8 mouse cellular contexts compared by ENCODE assay signal in the genomic region with DNA sequence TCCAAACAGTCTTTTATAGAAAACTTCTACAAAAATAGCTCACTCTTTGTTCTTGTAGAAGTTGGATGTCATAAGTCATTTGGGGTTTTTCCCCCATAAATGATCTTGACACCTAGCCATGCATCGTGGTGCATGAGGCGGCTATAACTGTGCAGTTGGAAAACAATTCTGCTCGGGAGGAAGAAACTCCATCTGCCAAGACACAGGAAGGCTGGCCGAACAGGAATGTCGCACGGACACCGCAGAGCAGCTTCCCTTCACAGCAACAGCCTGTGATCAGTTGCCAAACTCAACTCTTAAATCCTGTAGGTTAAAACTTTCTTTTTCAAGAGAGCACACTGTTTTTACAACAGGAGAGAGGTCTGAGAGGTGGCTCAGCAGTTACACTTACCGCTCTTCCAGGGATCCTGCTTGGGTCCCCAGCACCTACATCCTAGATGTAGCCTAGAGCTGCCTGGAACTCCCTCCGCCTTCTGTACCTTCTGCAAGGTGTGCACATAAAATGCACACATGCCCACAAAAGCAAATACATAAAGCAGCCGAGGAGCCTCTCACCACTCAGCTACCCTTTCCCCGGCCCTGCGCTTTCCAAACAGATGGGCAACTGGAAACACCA. TPM values are rescaled to one million over a fixed set of nuclear protein-coding genes. Genes with fewer than 3 reads are reported as not detected.
DNase-seq lines count a peak whose midpoint lies in the region; ATAC-seq and TF ChIP-seq lines count a peak whose summit lies in the region.

No protein-coding gene starts in this region.

- no peak overlapping the region for H3K4me3 ChIP-seq in hindbrain, embryonic 13.5 days
- H3K4me3 ChIP-seq in layer of hippocampus, adult 2 months = no peak overlapping the region

- H3K9ac ChIP-seq in hindbrain, embryonic 13.5 days = no peak overlapping the region

- intact Hi-C loops in heart, postnatal 25 days (cut with DNase I) = no loop called here

- H3K9me3 ChIP-seq in hindbrain, embryonic 13.5 days = no peaks in the 10 kb centered on the region

- H3K4me1 ChIP-seq in hindbrain, embryonic 13.5 days (replicated peaks) = peaks cover 7% of the 10 kb centered on the region; the same call in 1 of the 2 replicates

- DNase-seq in heart, adult 11 months = peak; percentile 89
- no peak for DNase-seq in heart, postnatal 25 days (ENCODE audit: low spot score)
- DNase-seq in cerebellum, adult 8-10 months = peak; percentile 64
- DNase-seq in lung, postnatal 14 days = peak; percentile 20
- DNase-seq in layer of hippocampus, adult 2 months (ENCODE audit: low spot score in 2 of 2) = no peak
- DNase-seq in layer of hippocampus, adult 18-20 months (ENCODE audit: low spot score in 2 of 2) = no peak

- no peak for TF ChIP-seq CTCF in layer of hippocampus, adult 2 months (conservative IDR thresholded peaks at IDR 0.05)

- H3K36me3 ChIP-seq in hindbrain, embryonic 13.5 days = no peaks in the 10 kb centered on the region

- 0 out of 2 replicates have a peak, but pooled peaks have one; percentile 6 for ATAC-seq in hindbrain, embryonic 13.5 days (ENCODE audit: low FRiP score)
- ATAC-seq in monocyte, adult 5-6 weeks (replicated peaks; ENCODE audit: insufficient number of reproducible peaks, low FRiP score, low TSS enrichment, poor library complexity, severe bottlenecking) = no peak

- H3K4me2 ChIP-seq in hindbrain, embryonic 13.5 days = no peak overlapping the region

- WGBS in hindbrain, embryonic 13.5 days = 72% methylated on average over 12 of the region's 12 CpGs

- H3K27ac ChIP-seq in hindbrain, embryonic 13.5 days = 0 out of 2 replicates have a peak overlapping the region, but pooled peaks have one; percentile 42
- no peak overlapping the region for H3K27ac ChIP-seq in layer of hippocampus, adult 2 months

- no peaks in the 10 kb centered on the region for H3K27me3 ChIP-seq in hindbrain, embryonic 13.5 days

RNA-seq across cellular contexts. Expression of a gene that starts 29.4 kb away (rescaled TPM):
- 10 to 100 TPM; 20.0 to 20.8 TPM for total RNA-seq in heart, postnatal 25 days (2021)
- 3.0 and 3.4 TPM in 2 replicates for polyA plus RNA-seq in hindbrain, embryonic 13.5 days (2015; fragmentation: Nextera tagmentation; extraction: Ambion mirVana)
- total RNA-seq in monocyte, adult 5-6 weeks (2017) = 5.4 to 7.1 TPM (median 6.8 TPM) in 3 replicates
- 1 to 10 TPM; 4.8 to 5.3 TPM for total RNA-seq in layer of hippocampus, adult 2 months (2021)
- 1 to 10 TPM; 3.7 to 4.6 TPM for total RNA-seq in layer of hippocampus, adult 18-20 months (2021)

Comparison
In these comparisons a context has a peak if more than half of its experiments do, and no peak if none do; other contexts are left out.
1. DNase-seq: peak in heart, adult 11 months (single experiment), cerebellum, adult 8-10 months (single experiment) and lung, postnatal 14 days (single experiment); none in heart, postnatal 25 days (single experiment), layer of hippocampus, adult 2 months (0 of 2) and layer of hippocampus, adult 18-20 months (0 of 2).